Mouse (Mus musculus): ENCODE measurements around the gene Sec23b. TPM values are rescaled to one million over a fixed set of nuclear protein-coding genes. Genes with fewer than 3 reads are reported as not detected.
"Not testable (repeated sequence)": the region's sequence is repeated elsewhere in the genome, so short reads cannot be mapped to it uniquely, and the experiment has no call there.

Gene Sec23b
- polyA plus RNA-seq, 1 experiment, result 36.5 TPM

- Histone ChIP-seq H3K4me3 (ENCODE audit: insufficient read depth, low read length) (no peak overlapping the region), H3K4me1 (ENCODE audit: control insufficient read depth, insufficient read depth, low read length) (peaks cover 2% of the 10 kb centered on the region; the same call in 1 of the 2 replicates), H3K27ac (ENCODE audit: insufficient read depth, low read depth, low read length) (no peak overlapping the region)
- TF ChIP-seq CTCF (IDR thresholded peaks at IDR 0.05; ENCODE audit: low read depth, low read length), result no peak
- no peak for TF ChIP-seq POLR2A (IDR thresholded peaks at IDR 0.05; ENCODE audit: borderline replicate concordance, low read depth, low read length)
Measured at GRCm38 (mm10) chr2:144545061-144545460, 11.0 kb upstream of the Sec23b start.

GRCm38 (mm10) chr2:144545481-144545880 lies 10.5 kb upstream of the Sec23b start:
- Histone ChIP-seq H3K4me1 (ENCODE audit: control insufficient read depth, insufficient read depth, low read length) (peaks cover 3% of the 10 kb centered on the region; the same call in 1 of the 2 replicates), H3K4me3 (ENCODE audit: insufficient read depth, low read length) (no peak overlapping the region), H3K27ac (ENCODE audit: insufficient read depth, low read depth, low read length) (no peak overlapping the region)
- TF ChIP-seq POLR2A (IDR thresholded peaks at IDR 0.05; ENCODE audit: borderline replicate concordance, low read depth, low read length), result no peak
- no peak for TF ChIP-seq CTCF (IDR thresholded peaks at IDR 0.05; ENCODE audit: low read depth, low read length)

DNA sequence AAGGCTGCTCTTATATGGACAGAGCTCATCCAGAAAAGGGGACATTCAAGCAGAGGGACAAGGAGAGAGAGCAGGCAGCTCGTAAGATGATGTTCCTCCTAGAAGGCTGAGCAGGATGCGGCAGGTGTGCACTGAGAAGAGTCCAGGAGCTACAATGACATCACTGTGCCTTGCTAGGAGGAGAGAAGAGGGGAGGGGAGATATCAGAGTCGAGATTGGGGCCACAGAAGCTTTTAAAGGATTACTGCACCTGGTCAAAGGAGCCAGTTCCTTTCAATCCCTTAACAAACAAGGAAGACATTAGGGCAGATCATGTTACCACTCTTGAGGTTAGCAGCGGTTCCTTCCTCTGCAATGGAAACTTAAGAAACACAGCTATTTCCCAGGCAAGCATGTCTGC lies 8.5 kb upstream of the Sec23b start:
- no peak overlapping the region for H3K4me3 ChIP-seq (ENCODE audit: insufficient read depth, low read length)
- TF ChIP-seq CTCF (IDR thresholded peaks at IDR 0.05; ENCODE audit: low read depth, low read length) (no peak), POLR2A (IDR thresholded peaks at IDR 0.05; ENCODE audit: borderline replicate concordance, low read depth, low read length) (no peak)

GRCm38 (mm10) chr2:144550529-144550928 lies 5.5 kb upstream of the Sec23b start, which contains the start of gene Rbbp9:
Gene Rbbp9 (minus strand): TSS chr2:144550869.
- TF ChIP-seq CTCF (IDR thresholded peaks at IDR 0.05; ENCODE audit: low read depth, low read length), result no peak
- TF ChIP-seq POLR2A (IDR thresholded peaks at IDR 0.05; ENCODE audit: borderline replicate concordance, low read depth, low read length), result no peak
- H3K4me3 ChIP-seq (ENCODE audit: insufficient read depth, low read length), result peak within 1 kb of the TSS; percentile 82
- no peak within 1 kb of the TSS for H3K27ac ChIP-seq (ENCODE audit: insufficient read depth, low read depth, low read length)
- H3K4me1 ChIP-seq (ENCODE audit: control insufficient read depth, insufficient read depth, low read length), result peaks cover 3% of the 10 kb centered on the region; the same call in 1 of the 2 replicates

More for the DNA sequence above, 8.5 kb upstream of the Sec23b start:
- H3K4me1 ChIP-seq (ENCODE audit: control insufficient read depth, insufficient read depth, low read length), result peaks cover 3% of the 10 kb centered on the region; the same call in 1 of the 2 replicates
- H3K27ac ChIP-seq (ENCODE audit: insufficient read depth, low read depth, low read length), result no peak overlapping the region

- TF ChIP-seq CTCF (IDR thresholded peaks at IDR 0.05; ENCODE audit: low read depth, low read length) (no peak), POLR2A (IDR thresholded peaks at IDR 0.05; ENCODE audit: borderline replicate concordance, low read depth, low read length) (no peak)
- Histone ChIP-seq H3K4me1 (ENCODE audit: control insufficient read depth, insufficient read depth, low read length) (peaks cover 12% of the 10 kb centered on the region), H3K27ac (ENCODE audit: insufficient read depth, low read depth, low read length) (no peak overlapping the region), H3K4me3 (ENCODE audit: insufficient read depth, low read length) (no peak overlapping the region)
Measured at GRCm38 (mm10) chr2:144553905-144554304, 2.1 kb upstream of the Sec23b start.

- Histone ChIP-seq H3K4me3 (ENCODE audit: insufficient read depth, low read length) (peak overlapping the region; percentile 94), H3K4me1 (ENCODE audit: control insufficient read depth, insufficient read depth, low read length) (peaks cover 9% of the 10 kb centered on the region), H3K27ac (ENCODE audit: insufficient read depth, low read depth, low read length) (peak overlapping the region; percentile 78)
- TF ChIP-seq POLR2A (IDR thresholded peaks at IDR 0.05; ENCODE audit: borderline replicate concordance, low read depth, low read length), result no peak
- no peak for TF ChIP-seq CTCF (IDR thresholded peaks at IDR 0.05; ENCODE audit: low read depth, low read length)
Measured at GRCm38 (mm10) chr2:144555286-144555819, 676 bp upstream of the Sec23b start.

GRCm38 (mm10) chr2:144588723-144589122 lies 32.7 kb downstream of the Sec23b start:
- Histone ChIP-seq H3K4me3 (ENCODE audit: insufficient read depth, low read length) (no peak overlapping the region), H3K27ac (ENCODE audit: insufficient read depth, low read depth, low read length) (no peak overlapping the region), H3K4me1 (ENCODE audit: control insufficient read depth, insufficient read depth, low read length) (no peaks in the 10 kb centered on the region)
- peak; percentile 23; the same call in 1 of the 2 replicates for TF ChIP-seq CTCF (IDR thresholded peaks at IDR 0.05; ENCODE audit: low read depth, low read length)
- no peak for TF ChIP-seq POLR2A (IDR thresholded peaks at IDR 0.05; ENCODE audit: borderline replicate concordance, low read depth, low read length)

DNA sequence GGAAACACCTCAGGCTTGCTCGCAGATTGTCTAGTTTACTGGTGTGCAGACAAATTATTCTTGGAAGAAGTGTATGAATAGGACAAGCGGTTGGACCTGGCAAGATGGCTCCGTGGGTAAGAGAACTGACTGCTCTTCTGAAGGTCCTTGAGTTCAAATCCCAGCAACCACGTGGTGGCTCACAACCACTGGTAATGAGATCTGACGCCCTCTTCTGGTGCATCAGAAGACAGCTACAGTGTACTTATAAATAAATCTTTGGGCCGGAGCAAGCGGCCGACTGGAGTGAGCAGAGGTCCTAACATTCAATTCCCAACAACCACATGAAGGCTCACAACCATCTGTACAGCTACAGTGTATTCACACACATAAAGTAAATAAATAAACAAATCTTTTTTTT lies 37.0 kb downstream of the Sec23b start:
- not testable (repeated sequence) for H3K27ac ChIP-seq (ENCODE audit: insufficient read depth, low read depth, low read length); H3K4me1 ChIP-seq (ENCODE audit: control insufficient read depth, insufficient read depth, low read length); H3K4me3 ChIP-seq (ENCODE audit: insufficient read depth, low read length)

GRCm38 (mm10) chr2:144593951-144594651 lies 38.1 kb downstream of the Sec23b start, which contains the start of gene Smim26:
Gene Smim26 (plus strand): TSS chr2:144594054.
- H3K27ac ChIP-seq (ENCODE audit: insufficient read depth, low read depth, low read length), result no peak within 1 kb of the TSS

DNA sequence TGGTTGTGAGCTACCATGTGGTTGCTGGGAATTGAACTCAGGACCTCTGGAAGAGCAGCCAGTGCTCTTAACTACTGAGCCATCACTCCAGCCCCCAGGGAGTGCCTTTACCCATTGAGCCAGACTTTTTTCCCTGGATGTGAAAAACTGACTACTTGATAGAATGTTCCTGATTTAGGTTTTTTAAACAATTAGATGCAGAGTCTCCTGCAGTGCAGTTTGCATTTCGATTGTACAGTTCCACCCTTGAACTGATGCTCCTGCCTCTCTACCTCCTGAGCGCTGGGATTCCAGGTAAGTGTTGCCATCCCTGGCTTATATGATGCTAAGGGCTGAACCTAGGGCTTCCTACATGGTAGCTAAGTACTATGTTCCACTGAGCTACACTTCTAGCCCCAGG lies 42.0 kb downstream of the Sec23b start:
- Histone ChIP-seq H3K4me1 (ENCODE audit: control insufficient read depth, insufficient read depth, low read length) (peaks cover 2% of the 10 kb centered on the region), H3K27ac (ENCODE audit: insufficient read depth, low read depth, low read length) (no peak overlapping the region), H3K4me3 (ENCODE audit: insufficient read depth, low read length) (no peak overlapping the region)
- TF ChIP-seq CTCF (IDR thresholded peaks at IDR 0.05; ENCODE audit: low read depth, low read length) (no peak), POLR2A (IDR thresholded peaks at IDR 0.05; ENCODE audit: borderline replicate concordance, low read depth, low read length) (no peak)

More at GRCm38 (mm10) chr2:144593951-144594651, 38.1 kb downstream of the Sec23b start, which contains the start of gene Smim26:
- no peak for TF ChIP-seq CTCF (IDR thresholded peaks at IDR 0.05; ENCODE audit: low read depth, low read length)
- no peak for TF ChIP-seq POLR2A (IDR thresholded peaks at IDR 0.05; ENCODE audit: borderline replicate concordance, low read depth, low read length)
- Histone ChIP-seq H3K4me3 (ENCODE audit: insufficient read depth, low read length) (peak within 1 kb of the TSS; percentile 82), H3K4me1 (ENCODE audit: control insufficient read depth, insufficient read depth, low read length) (peaks cover 2% of the 10 kb centered on the region)

Measured in bone marrow macrophage, adult 2 months (primary cell).